Mouse (Mus musculus) heart, postnatal 0 days (tissue): ENCODE data around the gene Pcif1. TPM values are rescaled to one million over a fixed set of nuclear protein-coding genes. Genes with fewer than 3 reads are reported as not detected.

Source experiments
- ATAC-seq: fragments of 200-750 bp; cut with Nextera tagmentation; 2 replicates; pipeline ENCODE4 v1.8.0; 2017; ENCODE audit warnings: low read depth, moderate number of reproducible peaks, moderate library complexity; ENCODE audit not compliant: insufficient read depth
- DNase-seq: peaks from one replicate; pipeline ENCODE4 v3.0.0-alpha.2; 2016; ENCODE audit warnings: low spot score
- H3K27ac ChIP-seq: fragments of 300-500 bp; sonication (generic); 2 replicates; pipeline ENCODE4 v1.5.1; 2014; ENCODE audit warnings: low read depth, mild to moderate bottlenecking
- H3K27me3 ChIP-seq: fragments of 300-500 bp; sonication (generic); 2 replicates; pipeline ENCODE4 v1.6.1; 2014; ENCODE audit warnings: low read length, mixed read lengths; ENCODE audit not compliant: control insufficient read depth, insufficient read depth
- H3K36me3 ChIP-seq: fragments of 300-500 bp; sonication (generic); replicated peaks from 2 replicates; pipeline ENCODE4 v1.6.1; 2014; ENCODE audit warnings: low read length, mixed read lengths; ENCODE audit not compliant: control insufficient read depth, insufficient read depth
- H3K4me1 ChIP-seq: fragments of 300-500 bp; sonication (generic); 2 replicates; pipeline ENCODE4 v1.6.1; 2014; ENCODE audit warnings: antibody characterized with exemption; ENCODE audit not compliant: control insufficient read depth, insufficient read depth
- H3K4me2 ChIP-seq: fragments of 300-500 bp; sonication (generic); 2 replicates; pipeline ENCODE4 v1.6.1; 2014; ENCODE audit warnings: low read depth, mild to moderate bottlenecking, low read length, moderate library complexity
- H3K4me3 ChIP-seq: fragments of 300-500 bp; sonication (generic); 2 replicates; pipeline ENCODE4 v1.5.1; 2014; ENCODE audit warnings: low read depth, low read length
- H3K9ac ChIP-seq: fragments of 300-500 bp; sonication (generic); replicated peaks from 2 replicates; pipeline ENCODE4 v1.6.1; 2014; ENCODE audit warnings: low read depth, low read length, mixed read lengths
- H3K9me3 ChIP-seq: fragments of 300-500 bp; sonication (generic); replicated peaks from 2 replicates; pipeline ENCODE4 v1.6.1; 2016; ENCODE audit warnings: low read length; ENCODE audit not compliant: control insufficient read depth
- CTCF ChIP-seq: IDR thresholded peaks from 2 replicates; pipeline ENCODE4 v1.5.1; 2016; ENCODE audit warnings: antibody characterized with exemption, control low read depth, low read depth
- EP300 ChIP-seq: IDR thresholded peaks from 2 replicates; pipeline ENCODE4 v1.6.1; 2016; ENCODE audit warnings: antibody characterized with exemption, low read depth
- WGBS: fragments of 180-500 bp; shearing (Covaris S2); extraction: QIAGEN DNeasy Blood & Tissue Kit; methylation state at CpG from one replicate; pipeline ENCODE4 v1.1.7; 2014; 5-methylcytosine and 5-hydroxymethylcytosine counted together
- polyA plus RNA-seq: library from polyadenylated mRNA; unstranded; fragments of >200 nt; fragmentation: Nextera tagmentation; extraction: Ambion mirVana; gene quantifications from 2 replicates; pipeline ENCODE4 v1.2.1, GENCODE M21; 2015
- total RNA-seq: library from RNA; depleted of rRNA; stranded (reverse); fragments of >200 nt; gene quantifications from 2 replicates; pipeline ENCODE4 v1.2.3, GENCODE M21; 2014; ENCODE audit warnings: low replicate concordance; rRNA removed

Gene Pcif1
- total and polyA plus RNA-seq, 2 experiments from 2014 or later = 51.8 to 54.2 TPM

DNA sequence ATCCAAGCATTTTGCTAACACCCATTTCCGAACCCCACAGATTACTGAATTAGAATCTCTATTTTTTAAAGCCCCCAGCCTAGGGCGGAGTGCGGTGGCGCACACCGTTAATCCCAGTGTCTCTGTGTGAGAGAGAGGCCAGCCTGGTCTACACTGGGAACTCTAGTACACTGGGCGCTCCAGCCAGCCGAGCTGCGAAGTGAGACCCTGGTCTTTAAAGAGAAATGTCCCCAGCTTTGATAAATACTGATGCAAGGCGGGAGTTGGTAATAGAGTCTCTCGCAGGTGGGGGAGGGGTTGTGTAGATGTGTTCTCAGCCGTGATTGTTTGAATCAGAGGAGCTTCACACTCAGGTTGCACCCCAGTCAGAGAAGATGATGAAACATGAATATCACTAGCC, 60.0 kb downstream of the Pcif1 start:
- WGBS = 5% methylated on average over 11 of the region's 11 CpGs
- ATAC-seq = no peak
- peak overlapping the region; percentile 59 for H3K4me2 ChIP-seq
- TF ChIP-seq EP300 = no peak
- TF ChIP-seq CTCF = no peak
- H3K27ac ChIP-seq = no peak overlapping the region
- H3K27me3 ChIP-seq = peaks cover 49% of the 10 kb centered on the region
- no peaks in the 10 kb centered on the region for H3K9me3 ChIP-seq
- no peak overlapping the region for H3K9ac ChIP-seq
- H3K36me3 ChIP-seq = no peaks in the 10 kb centered on the region
- peak overlapping the region; percentile 28 for H3K4me3 ChIP-seq
- no peak for DNase-seq
- H3K4me1 ChIP-seq = no peaks in the 10 kb centered on the region; the same call in 1 of the 2 replicates

DNA sequence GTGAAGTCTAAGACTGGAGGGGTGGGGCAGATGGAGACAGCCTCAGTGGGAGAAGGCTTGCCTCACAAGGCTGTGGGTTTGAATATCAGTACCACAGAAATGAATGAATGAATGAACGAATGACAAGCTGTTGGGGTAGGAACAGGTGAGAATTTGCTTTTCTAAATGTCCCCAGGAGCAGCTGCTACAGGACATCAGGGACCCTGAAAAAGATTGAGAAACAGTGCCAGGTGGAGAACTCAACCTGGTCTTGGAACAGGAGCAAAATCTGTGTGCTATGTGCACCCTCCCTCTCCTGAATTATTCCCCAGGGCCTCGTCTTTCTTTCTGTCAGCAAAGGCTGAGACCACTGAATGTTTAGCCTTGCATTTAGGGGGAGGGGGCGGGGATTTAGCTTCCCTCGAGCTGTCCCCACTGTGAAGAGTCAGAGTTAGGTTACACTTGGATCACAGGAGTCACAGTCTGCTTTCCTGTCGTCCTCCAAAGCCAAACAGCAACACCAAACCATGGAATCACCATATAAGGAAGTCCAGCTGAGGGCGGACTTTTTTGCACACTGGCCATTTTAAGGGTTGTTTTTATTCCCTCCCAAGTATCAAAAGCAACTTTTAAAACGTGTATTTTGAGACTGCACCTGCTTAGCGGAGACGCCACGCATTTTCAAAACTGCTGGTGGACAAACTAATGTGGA, 61.2 kb downstream of the Pcif1 start, which contains the start of gene Mmp9:
Gene Mmp9, plus strand, starts transcription at position 641 of the 691 bp plus-strand sequence.
- H3K9me3 ChIP-seq = no peaks in the 10 kb centered on the region
- no peak within 1 kb of the TSS for H3K9ac ChIP-seq
- no peaks in the 10 kb centered on the region for H3K36me3 ChIP-seq
- H3K4me3 ChIP-seq = no peak within 1 kb of the TSS
- no peak for DNase-seq
- no peaks in the 10 kb centered on the region; the same call in 1 of the 2 replicates for H3K4me1 ChIP-seq
- H3K27me3 ChIP-seq = peaks cover 41% of the 10 kb centered on the region
- ATAC-seq = no peak
- 29% methylated on average over 10 of the region's 10 CpGs for WGBS
- no peak within 1 kb of the TSS for H3K27ac ChIP-seq
- no peak within 1 kb of the TSS for H3K4me2 ChIP-seq
- TF ChIP-seq EP300 (no peak), CTCF (no peak)

DNA sequence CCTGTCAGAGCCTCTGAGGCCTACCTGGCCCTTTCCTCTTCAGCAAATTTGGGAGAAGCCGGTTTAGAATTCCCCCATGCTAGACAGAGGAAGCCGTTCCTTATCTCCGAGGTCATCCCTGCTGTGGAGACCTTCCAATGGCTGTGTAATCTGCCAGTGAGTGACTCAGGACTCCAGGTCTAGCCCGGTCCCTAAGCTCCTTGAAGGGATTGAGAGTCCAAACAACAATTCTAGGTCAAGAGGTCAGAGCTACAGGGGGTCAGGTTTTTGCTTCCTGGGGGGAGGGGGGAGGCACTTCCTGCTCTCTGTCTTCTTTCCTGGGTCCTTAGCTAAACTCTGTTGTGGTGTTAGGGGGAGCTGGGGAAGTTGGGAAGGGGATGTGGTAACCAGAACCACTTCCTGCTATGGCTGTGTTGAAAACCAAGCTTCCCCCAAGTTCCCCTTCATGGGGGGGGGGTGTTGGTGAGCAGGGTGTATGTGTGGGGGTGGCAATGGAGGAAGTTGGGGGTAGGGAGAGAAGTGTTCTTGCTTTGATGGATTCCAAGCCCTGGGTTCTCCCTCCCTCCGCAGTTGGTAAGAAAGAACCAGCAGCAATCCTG, 63.7 kb downstream of the Pcif1 start:
- Histone ChIP-seq H3K4me2 (no peak overlapping the region), H3K9me3 (no peaks in the 10 kb centered on the region), H3K36me3 (no peaks in the 10 kb centered on the region), H3K27me3 (peaks cover 50% of the 10 kb centered on the region), H3K9ac (no peak overlapping the region), H3K27ac (no peak overlapping the region), H3K4me1 (no peaks in the 10 kb centered on the region; the same call in 1 of the 2 replicates), H3K4me3 (no peak overlapping the region)
- WGBS = 16% methylated on average over 5 of the region's 5 CpGs
- DNase-seq (no peak), ATAC-seq (no peak)
- TF ChIP-seq EP300 = no peak
- no peak for TF ChIP-seq CTCF

Other genes starting within 250 kb of the Pcif1 start
- not detected in 2 replicates for gene Wfdc16, start 240.5 kb upstream of the Pcif1 start, total RNA-seq
- not detected in 2 replicates for gene Wfdc16, start 240.5 kb upstream of the Pcif1 start, polyA plus RNA-seq
- not detected in 2 replicates for gene Wfdc10, start 223.3 kb upstream of the Pcif1 start, total RNA-seq
- not detected in 2 replicates for gene Wfdc10, start 223.3 kb upstream of the Pcif1 start, polyA plus RNA-seq
- gene Wfdc9, start 222.7 kb upstream of the Pcif1 start, total RNA-seq = not detected in 2 replicates
- not detected in 2 replicates for gene Wfdc9, start 222.7 kb upstream of the Pcif1 start, polyA plus RNA-seq
- gene Wfdc11, start 205.2 kb upstream of the Pcif1 start, total RNA-seq = not detected in 2 replicates
- gene Wfdc11, start 205.2 kb upstream of the Pcif1 start, polyA plus RNA-seq = not detected in 2 replicates
- not detected in 2 replicates for gene Wfdc13, start 194.2 kb upstream of the Pcif1 start, total RNA-seq
- gene Wfdc13, start 194.2 kb upstream of the Pcif1 start, polyA plus RNA-seq = not detected in 2 replicates
- not detected in 2 replicates for gene Spint4, start 180.8 kb upstream of the Pcif1 start, total RNA-seq
- gene Spint4, start 180.8 kb upstream of the Pcif1 start, polyA plus RNA-seq = not detected in 2 replicates
- not detected in 2 replicates for gene Spint5, start 164.0 kb upstream of the Pcif1 start, total RNA-seq
- not detected in 2 replicates for gene Spint5, start 164.0 kb upstream of the Pcif1 start, polyA plus RNA-seq
- not detected in 2 replicates for gene Wfdc3, start 133.4 kb upstream of the Pcif1 start, total RNA-seq
- gene Wfdc3, start 133.4 kb upstream of the Pcif1 start, polyA plus RNA-seq = 0.46 and 0.51 TPM in 2 replicates
- gene Dnttip1, start 133.3 kb upstream of the Pcif1 start, total RNA-seq = 8.9 and 19.1 TPM in 2 replicates
- 42.8 and 43.3 TPM in 2 replicates for gene Dnttip1, start 133.3 kb upstream of the Pcif1 start, polyA plus RNA-seq
- 175 and 320 TPM in 2 replicates for gene Ube2c, start 109.4 kb upstream of the Pcif1 start, total RNA-seq
- gene Ube2c, start 109.4 kb upstream of the Pcif1 start, polyA plus RNA-seq = 116 and 117 TPM in 2 replicates
- gene Tnnc2, start 99.3 kb upstream of the Pcif1 start, total RNA-seq = 4.9 and 5.0 TPM in 2 replicates
- gene Tnnc2, start 99.3 kb upstream of the Pcif1 start, polyA plus RNA-seq = 0.18 and 0.25 TPM in 2 replicates
- gene Snx21, start 93.5 kb upstream of the Pcif1 start, total RNA-seq = 46.4 and 98.1 TPM in 2 replicates
- gene Snx21, start 93.5 kb upstream of the Pcif1 start, polyA plus RNA-seq = 29.8 and 30.8 TPM in 2 replicates
- 10.6 and 28.9 TPM in 2 replicates for gene Acot8, start 74.4 kb upstream of the Pcif1 start, total RNA-seq
- gene Acot8, start 74.4 kb upstream of the Pcif1 start, polyA plus RNA-seq = 11.4 and 14.1 TPM in 2 replicates
- gene Zswim3, start 74.2 kb upstream of the Pcif1 start, total RNA-seq = 0.93 and 2.8 TPM in 2 replicates
- gene Zswim3, start 74.2 kb upstream of the Pcif1 start, polyA plus RNA-seq = 3.3 and 3.4 TPM in 2 replicates
- gene Zswim1, start 56.6 kb upstream of the Pcif1 start, total RNA-seq = 5.4 TPM in 2 replicates
- 7.0 and 7.4 TPM in 2 replicates for gene Zswim1, start 56.6 kb upstream of the Pcif1 start, polyA plus RNA-seq
- gene Spata25, start 50.8 kb upstream of the Pcif1 start, total RNA-seq = not detected in 2 replicates
- not detected in 2 replicates for gene Spata25, start 50.8 kb upstream of the Pcif1 start, polyA plus RNA-seq
- 259 and 263 TPM in 2 replicates for gene Ctsa, start 46.4 kb upstream of the Pcif1 start, total RNA-seq
- 133 and 134 TPM in 2 replicates for gene Ctsa, start 46.4 kb upstream of the Pcif1 start, polyA plus RNA-seq
- 57.1 and 103 TPM in 2 replicates for gene Neurl2, start 45.8 kb upstream of the Pcif1 start, total RNA-seq
- 68.4 and 76.5 TPM in 2 replicates for gene Neurl2, start 45.8 kb upstream of the Pcif1 start, polyA plus RNA-seq
- gene Pltp, start 21.6 kb upstream of the Pcif1 start, total RNA-seq = 7.7 and 10.4 TPM in 2 replicates
- 8.3 and 8.6 TPM in 2 replicates for gene Pltp, start 21.6 kb upstream of the Pcif1 start, polyA plus RNA-seq
- 18.0 and 19.6 TPM in 2 replicates for gene Zfp335, start 32.5 kb downstream of the Pcif1 start, total RNA-seq
- gene Zfp335, start 32.5 kb downstream of the Pcif1 start, polyA plus RNA-seq = 3.7 TPM in 2 replicates
- 0.08 and 2.1 TPM in 2 replicates for gene Mmp9, start 61.5 kb downstream of the Pcif1 start, total RNA-seq
- 0.32 and 0.64 TPM in 2 replicates for gene Mmp9, start 61.5 kb downstream of the Pcif1 start, polyA plus RNA-seq
- gene Slc12a5, start 81.5 kb downstream of the Pcif1 start, total RNA-seq = 0.50 and 3.5 TPM in 2 replicates
- 0.31 and 0.48 TPM in 2 replicates for gene Slc12a5, start 81.5 kb downstream of the Pcif1 start, polyA plus RNA-seq
- gene Ncoa5, start 155.6 kb downstream of the Pcif1 start, total RNA-seq = 20.0 and 30.7 TPM in 2 replicates
- gene Ncoa5, start 155.6 kb downstream of the Pcif1 start, polyA plus RNA-seq = 20.6 and 20.8 TPM in 2 replicates
- 12.1 and 12.9 TPM in 2 replicates for gene Cd40, start 176.3 kb downstream of the Pcif1 start, total RNA-seq
- gene Cd40, start 176.3 kb downstream of the Pcif1 start, polyA plus RNA-seq = 5.1 and 6.7 TPM in 2 replicates
- not detected in 2 replicates for gene 1700025C18Rik, start 211.4 kb downstream of the Pcif1 start, total RNA-seq
- gene 1700025C18Rik, start 211.4 kb downstream of the Pcif1 start, polyA plus RNA-seq = not detected in 2 replicates